Mouse (Mus musculus) liver, postnatal 0 days (tissue): ENCODE measurements around the gene Arl16. TPM values are rescaled to one million over a fixed set of nuclear protein-coding genes. Genes with fewer than 3 reads are reported as not detected.

ENCODE experiments used
- ATAC-seq: fragments of 200-750 bp; cut with Nextera tagmentation; 2 replicates; pipeline ENCODE4 v1.8.0; 2017; ENCODE audit warnings: mild to moderate bottlenecking, moderate library complexity
- DNase-seq: peaks from one replicate; pipeline ENCODE4 v3.0.0-alpha.2; 2016
- H3K27ac ChIP-seq: fragments of 300-500 bp; sonication (generic); 2 replicates; pipeline ENCODE4 v1.5.1; 2014; ENCODE audit warnings: antibody characterized with exemption, moderate library complexity, mild to moderate bottlenecking, low read depth
- H3K27me3 ChIP-seq: fragments of 300-500 bp; sonication (generic); 2 replicates; pipeline ENCODE4 v1.6.1; 2014; ENCODE audit warnings: low read length, control low read depth, mixed read lengths; ENCODE audit not compliant: insufficient read depth
- H3K36me3 ChIP-seq: fragments of 300-500 bp; sonication (generic); replicated peaks from 2 replicates; pipeline ENCODE4 v1.6.1; 2014; ENCODE audit warnings: mild to moderate bottlenecking, control low read depth, low read length, moderate library complexity, mixed read lengths; ENCODE audit not compliant: insufficient read depth
- H3K4me1 ChIP-seq: fragments of 300-500 bp; sonication (generic); 2 replicates; pipeline ENCODE4 v1.6.1; 2014; ENCODE audit warnings: antibody characterized with exemption, mild to moderate bottlenecking, control low read depth; ENCODE audit not compliant: insufficient read depth
- H3K4me2 ChIP-seq: fragments of 300-500 bp; sonication (generic); 2 replicates; pipeline ENCODE4 v1.6.1; 2014; ENCODE audit warnings: low read depth, mild to moderate bottlenecking, low read length, moderate library complexity, mixed read lengths
- H3K4me3 ChIP-seq: fragments of 300-500 bp; sonication (generic); 2 replicates; pipeline ENCODE4 v1.5.1; 2014; ENCODE audit warnings: low read depth, low read length
- H3K9ac ChIP-seq: fragments of 300-500 bp; sonication (generic); replicated peaks from 2 replicates; pipeline ENCODE4 v1.6.1; 2014; ENCODE audit warnings: mild to moderate bottlenecking, moderate library complexity
- H3K9me3 ChIP-seq: fragments of 300-500 bp; sonication (generic); 2 replicates; pipeline ENCODE4 v1.6.1; 2016; ENCODE audit warnings: mild to moderate bottlenecking, control low read depth, low read length, mixed read lengths
- CTCF ChIP-seq: sonication (generic); IDR thresholded peaks from 2 replicates; pipeline ENCODE4 v1.5.1; 2016; ENCODE audit warnings: antibody characterized with exemption, low read depth
- EP300 ChIP-seq: IDR thresholded peaks from 2 replicates; pipeline ENCODE4 v1.6.1; 2016; ENCODE audit warnings: antibody characterized with exemption, low read depth, mild to moderate bottlenecking
- WGBS: fragments of 180-500 bp; shearing (Covaris S2); extraction: QIAGEN DNeasy Blood & Tissue Kit; methylation state at CpG from one replicate; pipeline ENCODE4 v1.1.7; 2014; ENCODE audit not compliant: insufficient replicate concordance; 5-methylcytosine and 5-hydroxymethylcytosine counted together
- polyA plus RNA-seq: library from polyadenylated mRNA; unstranded; fragments of >200 nt; fragmentation: Nextera tagmentation; extraction: Ambion mirVana; gene quantifications from 2 replicates; pipeline ENCODE4 v1.2.1, GENCODE M21; 2015

Gene Arl16
- polyA plus RNA-seq, 1 experiment from 2014 or later, result 13.5 TPM

DNA sequence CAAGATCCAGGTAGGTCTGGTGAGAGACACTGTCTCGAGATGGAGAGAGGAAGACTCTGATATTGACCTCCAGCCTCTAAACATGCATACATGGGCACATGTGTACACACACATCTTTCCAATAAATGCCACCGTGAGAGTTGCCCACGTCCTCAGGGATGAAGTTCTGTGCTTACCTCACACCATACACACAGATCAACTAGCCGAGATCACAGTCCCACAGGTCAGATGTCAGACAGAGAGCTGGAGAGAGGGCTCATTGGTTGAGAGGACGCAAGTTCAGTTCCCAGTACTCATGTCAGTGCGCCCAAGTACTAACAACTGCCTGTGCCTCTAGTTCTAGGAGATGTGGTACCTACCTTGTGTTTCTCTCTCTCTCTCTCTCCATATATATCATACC is 33.6 kb upstream of the Arl16 start:
- TF ChIP-seq CTCF, result no peak
- peaks cover 3% of the 10 kb centered on the region; the same call in 1 of the 2 replicates for H3K4me1 ChIP-seq
- ATAC-seq, result 0 out of 2 replicates have a peak, but pooled peaks have one; percentile 11
- no peaks in the 10 kb centered on the region for H3K27me3 ChIP-seq
- 53% methylated on average over 6 of the region's 6 CpGs for whole genome bisulfite sequencing
- no peak overlapping the region for H3K27ac ChIP-seq
- DNase-seq, result no peak
- no peak overlapping the region for H3K4me3 ChIP-seq
- no peak overlapping the region for H3K9ac ChIP-seq
- H3K4me2 ChIP-seq, result no peak overlapping the region
- H3K36me3 ChIP-seq, result peaks cover 3% of the 10 kb centered on the region
- no peaks in the 10 kb centered on the region for H3K9me3 ChIP-seq

DNA sequence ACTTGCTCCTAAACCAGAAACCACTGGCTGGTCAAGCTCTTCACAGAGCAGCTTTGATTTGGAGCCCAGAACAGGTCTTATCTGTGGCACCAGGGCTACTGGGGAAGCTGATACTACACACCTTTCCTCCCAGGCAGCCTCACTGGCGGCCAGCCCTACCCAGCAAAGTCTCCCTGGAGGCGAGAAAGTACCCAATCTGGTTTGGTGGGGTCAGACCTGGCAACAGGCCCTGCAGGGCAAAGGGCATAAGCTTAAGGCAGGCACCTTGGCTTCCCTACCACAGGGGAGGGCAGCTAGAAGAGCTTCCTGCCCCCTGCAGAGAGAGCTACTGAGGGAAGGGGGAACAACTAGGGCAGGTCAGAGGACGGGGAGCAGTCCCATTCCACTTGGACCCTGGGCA is 33.0 kb upstream of the Arl16 start:
- WGBS, result 17% methylated on average over 3 of the region's 3 CpGs
- Histone ChIP-seq H3K9ac (peak overlapping the region; percentile 30; the same call in 1 of the 2 replicates), H3K9me3 (no peaks in the 10 kb centered on the region), H3K4me1 (peaks cover 3% of the 10 kb centered on the region; the same call in 1 of the 2 replicates), H3K4me2 (no peak overlapping the region), H3K4me3 (no peak overlapping the region), H3K27ac (peak overlapping the region; percentile 16), H3K36me3 (peaks cover 8% of the 10 kb centered on the region), H3K27me3 (no peaks in the 10 kb centered on the region)
- ATAC-seq, result peak; percentile 56
- DNase-seq, result peak; percentile 62
- TF ChIP-seq EP300, result no peak
- TF ChIP-seq CTCF, result no peak

- peak overlapping the region; percentile 16 for H3K27ac ChIP-seq
- peak; percentile 20; the same call in 1 of the 2 replicates for ATAC-seq
- 69% methylated on average over 6 of the region's 6 CpGs for WGBS
- no peak for TF ChIP-seq CTCF
- TF ChIP-seq EP300, result no peak
- H3K4me3 ChIP-seq, result no peak overlapping the region
- H3K36me3 ChIP-seq, result peaks cover 12% of the 10 kb centered on the region
- peaks cover 3% of the 10 kb centered on the region; the same call in 1 of the 2 replicates for H3K4me1 ChIP-seq
- peak overlapping the region; percentile 30; the same call in 1 of the 2 replicates for H3K9ac ChIP-seq
- H3K4me2 ChIP-seq, result no peak overlapping the region
- H3K27me3 ChIP-seq, result no peaks in the 10 kb centered on the region
- DNase-seq, result no peak
- H3K9me3 ChIP-seq, result no peaks in the 10 kb centered on the region
Measured at GRCm38 (mm10) chr11:120499894-120500293, 32.5 kb upstream of the Arl16 start.

- Histone ChIP-seq H3K27me3 (no peaks in the 10 kb centered on the region), H3K36me3 (peaks cover 20% of the 10 kb centered on the region), H3K4me1 (peaks cover 3% of the 10 kb centered on the region; the same call in 1 of the 2 replicates), H3K27ac (no peak overlapping the region), H3K9me3 (no peaks in the 10 kb centered on the region), H3K9ac (no peak overlapping the region), H3K4me3 (no peak overlapping the region), H3K4me2 (no peak overlapping the region)
- ATAC-seq, result no peak
- WGBS, result 84% methylated on average over 5 of the region's 5 CpGs
- TF ChIP-seq EP300 (no peak), CTCF (no peak)
- no peak for DNase-seq
Measured at GRCm38 (mm10) chr11:120498891-120499290, 31.5 kb upstream of the Arl16 start.

DNA sequence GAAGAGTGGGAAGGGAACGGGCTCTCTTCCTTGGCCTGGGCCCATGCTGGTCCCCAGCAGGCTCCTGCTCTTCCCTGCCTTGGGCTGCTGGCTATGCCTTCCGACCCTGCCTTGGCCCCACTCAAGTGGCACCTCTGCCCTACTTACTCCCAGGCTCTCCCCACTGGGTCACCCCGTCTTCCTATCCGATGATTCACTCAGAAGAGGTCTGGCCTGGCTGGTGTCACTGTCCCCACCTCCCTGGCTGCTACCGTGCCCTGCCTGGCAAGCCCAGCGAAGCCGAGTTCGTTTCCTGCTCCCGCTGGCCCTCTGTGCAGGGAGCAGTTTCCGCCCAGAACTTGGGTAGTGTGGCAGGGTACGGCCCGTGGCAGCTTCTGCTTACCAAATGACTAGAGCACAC is 30.8 kb upstream of the Arl16 start:
- Histone ChIP-seq H3K9ac (no peak overlapping the region), H3K9me3 (no peaks in the 10 kb centered on the region), H3K27ac (no peak overlapping the region), H3K27me3 (no peaks in the 10 kb centered on the region), H3K36me3 (peaks cover 20% of the 10 kb centered on the region), H3K4me1 (peaks cover 9% of the 10 kb centered on the region), H3K4me2 (no peak overlapping the region), H3K4me3 (no peak overlapping the region)
- ATAC-seq, result no peak
- no peak for TF ChIP-seq EP300
- TF ChIP-seq CTCF, result no peak
- no peak for DNase-seq
- WGBS, result 86% methylated on average over 12 of the region's 12 CpGs

GRCm38 (mm10) chr11:120497436-120497835 is 30.0 kb upstream of the Arl16 start:
- WGBS, result 80% methylated on average over 3 of the region's 3 CpGs
- peaks cover 15% of the 10 kb centered on the region for H3K4me1 ChIP-seq
- TF ChIP-seq EP300 (no peak), CTCF (no peak)
- H3K9ac ChIP-seq, result no peak overlapping the region
- no peaks in the 10 kb centered on the region for H3K27me3 ChIP-seq
- peaks cover 20% of the 10 kb centered on the region for H3K36me3 ChIP-seq
- no peak overlapping the region for H3K27ac ChIP-seq
- H3K4me3 ChIP-seq, result no peak overlapping the region
- H3K4me2 ChIP-seq, result no peak overlapping the region
- DNase-seq, result no peak
- ATAC-seq, result no peak
- no peaks in the 10 kb centered on the region for H3K9me3 ChIP-seq

GRCm38 (mm10) chr11:120493911-120494310 is 26.5 kb upstream of the Arl16 start:
- Histone ChIP-seq H3K27ac (no peak overlapping the region), H3K4me1 (peaks cover 33% of the 10 kb centered on the region), H3K27me3 (no peaks in the 10 kb centered on the region), H3K36me3 (peaks cover 21% of the 10 kb centered on the region), H3K9me3 (no peaks in the 10 kb centered on the region), H3K4me3 (no peak overlapping the region), H3K9ac (no peak overlapping the region), H3K4me2 (peak overlapping the region; percentile 91; the same call in 1 of the 2 replicates)
- ATAC-seq, result no peak
- TF ChIP-seq CTCF (no peak), EP300 (no peak)
- no peak for DNase-seq
- WGBS, result 77% methylated on average over 3 of the region's 3 CpGs
